Mouse (Mus musculus) left cerebral cortex, postnatal 25 days (tissue): Measurements from ENCODE around the gene Sptlc2. TPM values are rescaled to one million over a fixed set of nuclear protein-coding genes. Genes with fewer than 3 reads are reported as not detected.

ENCODE experiments used
- microRNA-seq, 2 experiments: library from miRNA; unstranded; fragments of <30 nt; microRNA quantifications; one replicate each; pipeline ENCODE4 v1.2.0; 2022
- total RNA-seq, 2 experiments: library from RNA; stranded (reverse); gene quantifications; 2 replicates each; pipeline ENCODE4 v1.2.3; 2021

Gene Sptlc2
- total RNA-seq, 2 experiments from 2014 or later: 35.3 to 37.9 TPM

Small RNAs within 50 kb of the gene (microRNA-seq; reads per million reads assigned to microRNA genes)
- gene Gm47293: 0 reads per million in 2 experiments
- 60.8 to 86.2 reads per million in 2 experiments for gene Mir3068

Other genes with a start within 250 kb of the Sptlc2 start
- 10 to 100 TPM; 45.5 to 48.5 TPM for gene Gstz1, start 241.2 kb downstream of the Sptlc2 start, total RNA-seq
- 10 to 100 TPM; 18.2 to 20.8 TPM for gene Pomt2, start 240.4 kb downstream of the Sptlc2 start, total RNA-seq
- gene Samd15, start 188.6 kb downstream of the Sptlc2 start, total RNA-seq: 1 to 10 TPM; 4.5 to 4.7 TPM
- gene Tmed8, start 187.9 kb downstream of the Sptlc2 start, total RNA-seq: 10 to 100 TPM; 30.7 to 32.4 TPM
- gene Noxred1, start 149.6 kb downstream of the Sptlc2 start, total RNA-seq: 1 to 10 TPM; 1.7 to 2.0 TPM
- gene Vipas39, start 122.1 kb downstream of the Sptlc2 start, total RNA-seq: 10 to 100 TPM; 52.7 to 54.4 TPM
- gene Ahsa1, start 121.9 kb downstream of the Sptlc2 start, total RNA-seq: 100 to 1,000 TPM; 173 to 176 TPM
- gene Ism2, start 88.7 kb downstream of the Sptlc2 start, total RNA-seq: under 1 TPM; 0.18 to 0.43 TPM
- 10 to 100 TPM; 89.2 to 93.5 TPM for gene Slirp, start 55.5 kb upstream of the Sptlc2 start, total RNA-seq
- 10 to 100 TPM; 16.5 to 16.8 TPM for gene Alkbh1, start 55.7 kb upstream of the Sptlc2 start, total RNA-seq
- 10 to 100 TPM; 63.7 to 73.1 TPM for gene Snw1, start 83.9 kb upstream of the Sptlc2 start, total RNA-seq
- not detected for gene Gm5788, start 106.4 kb upstream of the Sptlc2 start, total RNA-seq
- gene Gm8300, start 126.0 kb upstream of the Sptlc2 start, total RNA-seq: not detected
- not detected for gene Oog1, start 214.3 kb upstream of the Sptlc2 start, total RNA-seq
- not detected for gene Gm4027, start 230.5 kb upstream of the Sptlc2 start, total RNA-seq